Mouse (Mus musculus) hindbrain, embryonic 16.5 days (tissue): ENCODE results near the gene Lix1l. TPM values are rescaled to one million over a fixed set of nuclear protein-coding genes. Genes with fewer than 3 reads are reported as not detected.

Experiments
- ATAC-seq: fragments of 200-750 bp; cut with Nextera tagmentation; 2 replicates; pipeline ENCODE4 v1.8.0; 2017; ENCODE audit warnings: moderate TSS enrichment, moderate library complexity
- H3K27ac ChIP-seq: fragments of 300-500 bp; sonication (generic); 2 replicates; pipeline ENCODE4 v1.5.1; 2014; ENCODE audit warnings: low read depth, mild to moderate bottlenecking, control low read depth, low read length, moderate library complexity
- H3K27me3 ChIP-seq: fragments of 300-500 bp; sonication (generic); replicated peaks from 2 replicates; pipeline ENCODE4 v1.6.1; 2014; ENCODE audit warnings: low read length; ENCODE audit not compliant: control insufficient read depth, insufficient read depth
- H3K36me3 ChIP-seq: fragments of 300-500 bp; sonication (generic); 2 replicates; pipeline ENCODE4 v1.6.1; 2014; ENCODE audit warnings: mild to moderate bottlenecking, low read length, moderate library complexity, mixed read lengths; ENCODE audit not compliant: control insufficient read depth, insufficient read depth
- H3K4me1 ChIP-seq: fragments of 300-500 bp; sonication (generic); 2 replicates; pipeline ENCODE4 v1.6.1; 2014; ENCODE audit warnings: low read depth, low read length; ENCODE audit not compliant: control insufficient read depth, insufficient read depth
- H3K4me2 ChIP-seq: fragments of 300-500 bp; sonication (generic); 2 replicates; pipeline ENCODE4 v1.6.1; 2014; ENCODE audit warnings: mild to moderate bottlenecking, low read length, control low read depth, moderate library complexity
- H3K4me3 ChIP-seq: fragments of 300-500 bp; sonication (generic); 2 replicates; pipeline ENCODE4 v1.5.1; 2014; ENCODE audit warnings: mild to moderate bottlenecking, low read length, control low read depth, moderate library complexity
- H3K9ac ChIP-seq: fragments of 300-500 bp; sonication (generic); 2 replicates; pipeline ENCODE4 v1.6.1; 2014; ENCODE audit warnings: low read depth, mild to moderate bottlenecking, control low read depth, low read length, moderate library complexity
- H3K9me3 ChIP-seq: fragments of 300-500 bp; sonication (generic); 2 replicates; pipeline ENCODE4 v1.6.1; 2014; ENCODE audit warnings: mild to moderate bottlenecking, low read length, moderate library complexity; ENCODE audit not compliant: control insufficient read depth
- WGBS: fragments of 180-500 bp; shearing (Covaris S2); extraction: QIAGEN DNeasy Blood & Tissue Kit; methylation state at CpG from one replicate; pipeline ENCODE4 v1.1.7; 2014; 5-methylcytosine and 5-hydroxymethylcytosine counted together
- polyA plus RNA-seq: library from polyadenylated mRNA; unstranded; fragments of >200 nt; fragmentation: Nextera tagmentation; extraction: Ambion mirVana; gene quantifications from 2 replicates; pipeline ENCODE4 v1.2.1, GENCODE M21; 2015

The Lix1l gene
- polyA plus RNA-seq, 1 experiment from 2014 or later, result 5.1 TPM

- Histone ChIP-seq H3K4me1 (no peaks in the 10 kb centered on the region; the same call in 1 of the 2 replicates), H3K36me3 (no peaks in the 10 kb centered on the region), H3K27me3 (no peaks in the 10 kb centered on the region), H3K4me2 (no peak overlapping the region), H3K9ac (no peak overlapping the region), H3K27ac (no peak overlapping the region), H3K9me3 (no peaks in the 10 kb centered on the region), H3K4me3 (no peak overlapping the region)
- WGBS, result 78% methylated on average over 16 of the region's 16 CpGs
- no peak for ATAC-seq
These were observed 28.9 kb upstream of the Lix1l start for GRCm38 (mm10) chr3:96571896-96572698.

GRCm38 (mm10) chr3:96573611-96574511 is 27.1 kb upstream of the Lix1l start:
- ATAC-seq, result no peak
- no peaks in the 10 kb centered on the region for H3K9me3 ChIP-seq
- no peaks in the 10 kb centered on the region for H3K36me3 ChIP-seq
- no peak overlapping the region for H3K9ac ChIP-seq
- H3K4me3 ChIP-seq, result no peak overlapping the region
- WGBS, result 86% methylated on average over 18 of the region's 19 CpGs
- H3K4me2 ChIP-seq, result no peak overlapping the region
- H3K4me1 ChIP-seq, result peaks cover 3% of the 10 kb centered on the region
- no peak overlapping the region for H3K27ac ChIP-seq
- H3K27me3 ChIP-seq, result no peaks in the 10 kb centered on the region

GRCm38 (mm10) chr3:96575272-96575984 is 25.5 kb upstream of the Lix1l start:
- H3K36me3 ChIP-seq, result no peaks in the 10 kb centered on the region
- no peaks in the 10 kb centered on the region for H3K27me3 ChIP-seq
- H3K9me3 ChIP-seq, result no peaks in the 10 kb centered on the region
- WGBS, result 80% methylated on average over 8 of the region's 8 CpGs
- H3K4me1 ChIP-seq, result peaks cover 4% of the 10 kb centered on the region
- H3K4me2 ChIP-seq, result no peak overlapping the region
- H3K27ac ChIP-seq, result no peak overlapping the region
- no peak overlapping the region for H3K4me3 ChIP-seq
- no peak overlapping the region for H3K9ac ChIP-seq
- ATAC-seq, result no peak

GRCm38 (mm10) chr3:96576005-96576658 is 24.8 kb upstream of the Lix1l start:
- ATAC-seq, result peak; percentile 5; the same call in 1 of the 2 replicates
- H3K4me1 ChIP-seq, result peaks cover 7% of the 10 kb centered on the region
- WGBS, result 59% methylated on average over 14 of the region's 14 CpGs
- no peak overlapping the region for H3K27ac ChIP-seq
- H3K9me3 ChIP-seq, result no peaks in the 10 kb centered on the region
- H3K27me3 ChIP-seq, result no peaks in the 10 kb centered on the region
- H3K4me3 ChIP-seq, result peak overlapping the region; percentile 15; the same call in 1 of the 2 replicates
- no peaks in the 10 kb centered on the region for H3K36me3 ChIP-seq
- H3K9ac ChIP-seq, result no peak overlapping the region; the same call in 1 of the 2 replicates
- H3K4me2 ChIP-seq, result peak overlapping the region; percentile 43

DNA sequence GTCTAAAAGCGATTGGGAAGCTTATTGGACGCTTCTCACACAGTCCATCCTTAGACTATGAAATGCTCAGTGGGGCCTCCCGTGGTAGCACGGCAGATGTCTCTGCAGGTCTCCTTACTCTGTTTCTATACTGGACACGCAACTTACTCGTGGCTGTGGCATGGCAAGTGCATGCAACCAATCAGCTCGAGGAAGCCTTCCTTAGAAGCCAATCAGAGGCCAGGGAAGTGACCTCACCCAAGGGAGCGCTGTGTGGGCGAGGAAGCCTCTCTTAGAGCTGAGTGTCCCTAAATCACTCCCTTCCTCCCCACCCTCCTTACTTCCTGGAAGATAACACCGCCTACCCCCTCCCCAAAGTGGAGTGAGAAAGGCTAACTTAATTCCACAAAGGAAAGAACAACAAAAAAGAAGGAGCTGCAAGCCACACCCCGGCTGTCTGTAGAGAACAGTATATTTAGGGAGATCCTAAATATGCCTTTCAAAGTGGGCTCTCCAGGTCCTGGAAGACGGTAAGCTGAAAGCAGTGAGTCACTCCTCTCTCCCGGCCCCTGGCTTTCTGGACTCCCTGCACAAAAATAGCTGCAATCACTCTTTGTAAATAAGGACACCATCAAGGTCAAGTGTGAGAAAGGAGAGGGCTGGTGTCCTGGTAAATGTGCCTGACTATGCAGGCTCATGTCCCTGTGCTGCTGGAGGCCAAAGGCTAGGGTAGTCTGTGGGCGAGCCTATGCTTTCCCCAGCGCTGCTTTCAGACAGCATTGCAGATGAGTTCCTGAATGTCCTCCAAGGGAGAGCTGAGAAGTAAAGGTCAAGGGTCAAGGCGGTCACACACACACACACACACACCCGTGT is 24.0 kb upstream of the Lix1l start, which contains the start of gene Gm16253:
Gene Gm16253, plus strand, starts transcription at position 295 of the 852 bp plus-strand sequence.
- Histone ChIP-seq H3K4me1 (peaks cover 7% of the 10 kb centered on the region), H3K9me3 (no peaks in the 10 kb centered on the region), H3K36me3 (no peaks in the 10 kb centered on the region), H3K27me3 (no peaks in the 10 kb centered on the region), H3K4me2 (peak within 1 kb of the TSS; percentile 43), H3K9ac (no peak within 1 kb of the TSS; the same call in 1 of the 2 replicates), H3K27ac (peak within 1 kb of the TSS; percentile 70), H3K4me3 (peak within 1 kb of the TSS; percentile 15; the same call in 1 of the 2 replicates)
- ATAC-seq, result peak; percentile 88
- WGBS, result 27% methylated on average over 17 of the region's 17 CpGs

DNA sequence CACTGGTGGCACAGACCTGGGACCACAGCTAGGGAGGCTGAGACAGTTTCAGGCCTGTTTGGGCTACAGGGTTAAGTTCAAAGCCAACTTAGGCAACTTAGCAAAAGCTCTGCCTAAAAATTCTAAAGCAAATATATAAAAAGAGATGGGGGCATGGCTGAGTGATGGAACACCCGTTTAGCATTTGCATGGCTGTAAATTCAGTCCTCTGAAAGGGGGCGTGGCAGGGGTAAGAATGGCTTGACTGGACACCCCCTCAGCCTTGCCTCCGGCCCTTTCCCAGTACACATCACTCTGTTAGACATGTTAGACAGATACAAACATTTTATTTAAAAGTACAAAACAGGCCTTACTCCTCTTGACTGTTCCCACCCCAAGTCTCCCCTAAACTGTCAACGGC is 23.4 kb upstream of the Lix1l start:
- Histone ChIP-seq H3K27me3 (no peaks in the 10 kb centered on the region), H3K4me1 (peaks cover 7% of the 10 kb centered on the region), H3K27ac (peak overlapping the region; percentile 70; the same call in 1 of the 2 replicates), H3K9me3 (no peaks in the 10 kb centered on the region), H3K4me2 (no peak overlapping the region), H3K9ac (no peak overlapping the region), H3K36me3 (no peaks in the 10 kb centered on the region), H3K4me3 (no peak overlapping the region)
- no peak for ATAC-seq
- 72% methylated on average over 4 of the region's 4 CpGs for WGBS

DNA sequence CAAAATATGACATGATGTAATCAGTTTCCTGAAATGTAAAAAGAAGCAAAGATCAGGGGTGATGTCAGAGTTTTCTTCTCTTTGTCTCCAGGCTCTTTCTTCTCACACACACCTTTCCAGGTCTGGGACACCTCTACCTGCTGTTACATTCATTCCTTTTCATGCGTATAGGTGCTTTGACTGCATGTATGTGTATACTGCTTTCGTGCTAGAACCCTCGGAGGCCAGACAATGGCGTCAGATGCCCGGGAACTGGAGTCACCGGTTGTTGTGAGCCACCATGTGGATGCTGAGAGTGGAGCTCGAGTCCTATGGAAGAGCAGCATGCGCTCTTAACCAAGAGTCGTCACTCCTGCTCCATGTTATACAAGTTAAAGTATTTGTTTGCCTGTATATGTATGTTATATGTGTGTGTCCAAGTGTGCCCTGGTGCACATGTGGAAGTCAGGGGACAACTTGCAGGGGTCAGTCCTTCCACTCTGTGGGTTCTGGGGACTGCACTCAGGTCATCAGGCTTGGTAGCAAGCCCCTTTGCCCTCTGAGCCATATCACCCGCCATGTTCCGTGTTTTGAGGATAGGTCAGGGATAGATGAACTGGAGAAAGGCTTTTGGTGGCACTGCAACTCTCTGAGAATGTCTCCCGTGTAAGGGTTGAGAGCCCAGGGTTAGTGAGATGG is 22.2 kb upstream of the Lix1l start:
- no peak overlapping the region for H3K4me3 ChIP-seq
- no peak overlapping the region for H3K9ac ChIP-seq
- H3K36me3 ChIP-seq, result no peaks in the 10 kb centered on the region
- no peak overlapping the region for H3K4me2 ChIP-seq
- H3K27ac ChIP-seq, result no peak overlapping the region
- ATAC-seq, result no peak
- no peaks in the 10 kb centered on the region for H3K9me3 ChIP-seq
- WGBS, result 78% methylated on average over 12 of the region's 12 CpGs
- H3K4me1 ChIP-seq, result peaks cover 7% of the 10 kb centered on the region
- H3K27me3 ChIP-seq, result no peaks in the 10 kb centered on the region
